16 mouse cellular contexts compared by ENCODE assay signal in genomic region chr5:91504320-91504922, GRCm38 (mm10). TPM values are rescaled to one million over a fixed set of nuclear protein-coding genes. Genes with fewer than 3 reads are reported as not detected.
"Had no signal": no experiment of that assay in that cellular context is flagged by ENCODE, and none has a peak within 500 bp of the region (broad histone marks: within the 10 kb centered on the region; RNA-seq: fewer than 3 reads in every experiment).

No protein-coding gene starts in this region.

- H3K36me3 ChIP-seq: neural tube, embryonic 15.5 days; stomach, embryonic 15.5 days had no signal

- H3K27me3 ChIP-seq: neural tube, embryonic 15.5 days; stomach, embryonic 15.5 days had no signal

- H3K4me1 ChIP-seq: neural tube, embryonic 15.5 days; stomach, embryonic 15.5 days had no signal

- DNase-seq: retina, postnatal 1 day; right cerebral cortex, adult 18-20 months; right cerebral cortex, postnatal 14 days; right cerebral cortex, postnatal 25 days; right cerebral cortex, postnatal 4 days; spleen, adult 18-20 months; thymus, adult 18-20 months; thymus, adult 2 months; thymus, postnatal 14 days; thymus, postnatal 25 days; thymus, postnatal 36 days; thymus, postnatal 4 days had no signal

- H3K4me2 ChIP-seq: neural tube, embryonic 15.5 days; stomach, embryonic 15.5 days had no signal

- H3K9ac ChIP-seq: neural tube, embryonic 15.5 days; stomach, embryonic 15.5 days had no signal

- H3K4me3 ChIP-seq: neural tube, embryonic 15.5 days; stomach, embryonic 15.5 days had no signal

- H3K9me3 ChIP-seq: neural tube, embryonic 15.5 days; stomach, embryonic 15.5 days had no signal

- H3K27ac ChIP-seq: neural tube, embryonic 15.5 days; stomach, embryonic 15.5 days; stomach, postnatal 0 days had no signal

RNA-seq across cellular contexts. Expression of gene Parm1, which starts 13.0 kb away (rescaled TPM):
- total RNA-seq: neutrophil, adult 5-6 weeks had no signal
